Mouse (Mus musculus) right cerebral cortex, postnatal 10 days (tissue): Measurements from ENCODE around the gene BC005624.

ENCODE experiments used
- DNase-seq, 2 experiments: peaks; one replicate each; pipeline ENCODE4 v3.0.0; 2021; ENCODE audit warnings: low spot score in 2 of 2

Gene BC005624

DNA sequence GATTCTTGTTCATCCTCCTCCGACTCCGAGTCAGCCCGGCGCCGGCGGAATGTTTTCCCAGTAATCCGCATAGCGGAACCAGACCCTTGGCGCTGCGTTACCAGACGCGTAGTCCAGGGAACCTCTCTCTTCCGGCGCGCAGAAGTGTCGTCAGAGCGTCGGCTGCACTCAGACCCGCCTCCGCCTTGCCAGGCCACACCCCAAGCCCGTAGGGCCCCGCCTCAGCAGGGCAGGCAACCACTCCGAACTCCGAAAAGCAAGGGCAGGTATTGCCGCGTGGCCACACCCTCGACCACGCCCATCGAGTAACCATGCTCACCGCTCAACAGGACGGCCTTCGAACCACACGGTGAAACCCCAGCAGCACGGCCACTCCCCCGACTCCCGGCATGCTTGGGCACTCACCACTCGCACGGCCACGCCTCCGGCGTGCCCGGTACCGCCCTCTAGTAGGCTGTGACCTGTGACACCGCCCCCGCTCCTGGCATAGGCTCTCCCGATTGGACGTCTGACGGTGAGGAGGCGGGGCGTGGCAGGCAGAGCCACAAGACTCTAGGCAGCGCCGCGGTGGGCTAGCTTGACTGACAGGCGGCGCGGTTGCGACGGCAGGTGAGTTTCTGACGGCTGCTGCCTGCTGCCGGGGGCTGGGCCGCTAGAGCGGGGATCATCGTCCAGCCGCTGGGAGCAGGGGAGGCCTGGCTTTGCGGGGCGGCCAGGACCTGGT is at the start of gene BC005624, which contains the start of gene Usp20:
Gene BC005624 (minus strand): TSS at position 412 of the 724 bp plus-strand sequence.
Gene Usp20 (plus strand): TSS at position 490 of the 724 bp plus-strand sequence.
- peak; percentile 100 for DNase-seq

DNA sequence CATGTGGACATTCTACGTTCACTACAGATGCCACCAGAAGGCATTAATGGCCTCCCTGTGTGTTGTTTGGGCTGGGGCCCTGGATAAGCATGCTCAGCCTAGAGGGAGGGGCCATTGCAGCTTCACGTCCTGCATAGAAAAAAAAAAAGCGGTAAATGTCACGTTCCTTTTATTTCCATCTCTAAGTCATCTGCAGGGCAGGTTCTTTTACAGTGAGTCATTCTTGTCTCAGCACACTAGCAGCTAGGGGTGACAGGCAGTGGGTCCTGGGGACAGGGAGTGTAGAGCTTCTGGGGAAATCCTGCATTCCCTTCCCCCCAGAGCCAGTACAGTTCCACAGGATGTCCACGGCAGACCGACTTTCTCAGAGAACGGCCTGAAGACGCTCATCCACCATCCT is 44.6 kb upstream of the BC005624 start:
- no peak for DNase-seq

DNA sequence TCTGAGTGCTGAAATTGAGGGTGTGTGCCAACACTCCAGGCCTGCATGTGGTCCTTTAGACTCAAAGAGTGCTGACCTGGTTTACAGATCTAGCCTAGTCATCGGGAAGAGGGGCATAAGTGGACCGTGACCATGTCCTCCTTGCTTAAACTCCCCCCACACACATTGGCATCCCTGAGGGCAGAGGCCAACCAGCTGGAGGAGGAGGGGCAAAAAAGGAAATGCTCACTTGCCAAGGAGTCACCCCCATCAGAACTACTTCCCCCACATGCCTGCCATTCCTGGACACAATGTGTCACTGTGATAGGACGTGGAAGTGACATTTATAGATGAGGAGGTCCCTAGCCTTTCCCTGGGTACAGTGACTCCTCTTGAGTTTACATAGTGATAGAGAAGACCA is 43.5 kb upstream of the BC005624 start:
- DNase-seq = no peak

DNA sequence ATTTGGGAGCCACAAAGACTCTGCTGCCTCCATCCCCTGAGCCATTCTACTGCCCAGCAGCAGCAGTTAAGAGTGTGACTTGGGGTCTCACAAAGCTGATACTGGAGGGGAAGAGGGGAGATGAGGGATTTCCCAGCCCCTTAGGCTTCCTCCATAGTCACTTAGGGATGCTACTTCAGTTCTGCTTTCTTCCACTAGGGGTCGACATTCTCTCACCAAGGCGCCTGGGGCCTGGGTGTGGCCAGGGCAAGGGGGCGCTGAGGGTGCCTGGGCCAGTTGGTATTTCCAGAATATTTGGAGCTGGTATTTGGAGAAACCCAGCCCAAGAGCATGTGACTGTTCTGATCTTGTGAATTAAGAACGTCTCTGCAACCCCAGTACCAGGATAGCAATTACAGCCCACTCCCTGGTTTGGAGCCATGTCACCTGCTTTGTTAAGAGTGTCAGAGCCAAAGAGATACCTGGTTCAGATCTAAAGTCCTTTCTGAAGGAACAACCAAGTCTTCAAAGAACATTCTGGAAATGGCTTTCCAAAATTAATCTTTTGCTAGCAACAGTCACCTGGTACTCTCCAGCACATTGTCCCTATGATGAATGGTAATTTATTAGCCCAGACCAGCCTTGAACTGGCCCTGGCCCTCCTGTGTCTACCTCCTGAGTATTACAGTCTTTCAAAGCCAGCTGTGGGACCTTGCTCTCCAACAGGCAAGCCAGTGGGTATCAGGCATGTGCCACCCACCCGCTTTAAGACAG is 42.8 kb upstream of the BC005624 start:
- DNase-seq = peak; percentile 52 to 61

DNA sequence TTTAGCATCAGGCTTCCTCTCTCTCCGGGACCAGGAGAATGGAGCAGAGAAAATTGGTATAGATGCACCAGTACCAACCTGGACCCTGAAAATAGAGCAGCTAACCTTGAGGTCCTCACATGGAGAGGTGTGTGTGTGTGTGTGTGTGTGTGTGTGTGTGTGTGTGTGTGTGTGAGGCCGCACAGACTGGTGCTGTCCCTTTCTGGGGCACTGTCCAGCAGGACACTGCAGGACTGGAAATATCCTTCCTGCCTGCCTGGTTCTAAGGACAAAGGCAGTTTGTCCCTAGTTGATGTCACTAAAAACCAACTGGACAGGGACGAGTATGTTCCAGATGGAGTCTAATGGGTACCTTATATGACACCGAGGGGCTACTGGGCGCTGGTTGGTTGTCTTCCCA is 41.9 kb upstream of the BC005624 start:
- DNase-seq = no peak

DNA sequence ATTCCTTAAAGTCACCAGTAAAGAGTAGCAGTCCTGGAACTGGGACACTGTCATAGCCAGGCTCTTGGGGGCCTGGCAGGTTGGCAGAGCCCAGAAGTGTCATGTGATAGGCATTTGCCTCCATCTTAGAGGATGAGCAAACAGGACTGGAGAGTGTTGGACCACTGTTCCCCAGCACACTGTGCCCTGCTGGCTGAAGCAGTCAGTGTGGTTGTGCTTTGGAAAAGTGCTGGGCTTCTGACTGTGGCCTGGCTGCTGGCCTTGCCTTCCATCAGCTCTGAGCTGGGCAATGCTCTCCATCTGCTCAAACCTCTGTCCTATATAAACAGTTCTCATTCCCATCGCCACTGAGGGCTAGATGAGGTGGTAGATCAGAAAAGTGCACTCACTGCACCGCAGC is 38.2 kb upstream of the BC005624 start:
- no peak for DNase-seq

DNA sequence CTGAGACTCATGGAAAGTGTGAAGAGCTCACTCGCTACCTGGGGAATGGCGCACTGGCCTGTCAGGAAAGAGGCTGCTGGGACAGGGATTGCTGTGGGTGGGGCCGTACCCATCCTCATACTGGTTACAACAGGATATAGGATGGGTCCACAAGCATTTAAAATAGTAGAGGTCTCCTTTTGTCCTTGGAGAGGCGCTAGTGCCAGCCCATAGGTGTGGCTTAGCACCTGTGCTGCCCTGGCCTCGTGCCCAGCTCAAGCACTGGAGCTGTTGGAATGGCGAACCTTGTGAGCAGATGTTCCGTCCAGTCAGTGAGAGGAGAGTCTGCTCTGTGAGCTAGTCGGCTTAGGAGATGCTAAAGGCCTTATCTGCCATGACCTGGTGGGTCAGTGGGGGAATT is 37.0 kb upstream of the BC005624 start:
- no peak for DNase-seq

DNA sequence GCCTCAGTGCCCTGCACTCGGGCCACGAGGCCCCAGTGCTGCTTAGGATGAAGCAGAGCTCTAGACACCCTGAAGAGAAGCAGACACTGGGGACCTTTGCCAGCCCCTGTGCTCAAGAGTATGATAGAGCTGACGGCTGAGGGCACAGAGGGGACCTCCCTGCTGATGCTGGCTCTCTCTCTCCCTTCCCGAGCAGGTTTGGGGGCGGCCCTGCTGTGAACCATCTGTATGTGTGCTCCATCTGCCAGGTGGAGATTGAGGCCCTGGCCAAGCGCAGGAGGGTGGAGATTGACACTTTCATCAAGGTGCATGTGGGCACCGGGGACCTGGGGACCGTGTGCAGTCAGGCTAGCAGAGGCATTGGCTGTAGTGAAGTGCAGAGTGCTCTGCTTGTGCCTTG is 36.5 kb upstream of the BC005624 start:
- DNase-seq = no peak

DNA sequence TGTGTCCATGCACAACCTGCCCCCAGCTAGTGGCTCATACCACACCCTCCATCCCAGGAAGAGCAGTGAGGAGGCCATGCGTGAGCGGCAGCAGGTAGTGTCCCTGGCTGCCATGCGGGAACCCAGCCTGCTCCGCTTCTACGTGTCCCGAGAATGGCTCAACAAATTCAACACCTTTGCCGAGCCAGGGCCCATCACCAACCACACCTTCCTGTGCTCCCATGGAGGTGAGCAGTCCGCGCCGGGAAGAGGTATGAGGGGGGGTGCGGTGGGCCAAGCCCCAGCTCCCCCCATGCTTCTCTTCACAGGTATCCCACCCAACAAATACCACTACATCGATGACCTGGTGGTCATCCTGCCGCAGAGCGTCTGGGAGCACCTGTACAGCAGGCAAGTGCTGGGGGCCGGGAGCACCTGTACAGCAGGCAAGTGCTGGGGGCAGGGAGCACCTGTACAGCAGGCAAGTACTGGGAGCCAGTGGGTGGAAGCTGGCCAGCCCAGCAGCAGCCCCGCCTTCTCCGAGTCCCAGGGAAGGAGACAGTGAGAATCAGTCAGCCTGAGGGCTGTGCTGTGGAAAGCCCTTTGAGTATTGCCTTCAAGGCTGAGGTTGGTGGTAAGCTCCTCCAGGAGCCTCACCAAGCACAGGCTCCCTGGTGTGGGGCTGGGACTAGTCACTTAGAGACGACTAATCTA is 35.8 kb upstream of the BC005624 start:
- no peak for DNase-seq

DNA sequence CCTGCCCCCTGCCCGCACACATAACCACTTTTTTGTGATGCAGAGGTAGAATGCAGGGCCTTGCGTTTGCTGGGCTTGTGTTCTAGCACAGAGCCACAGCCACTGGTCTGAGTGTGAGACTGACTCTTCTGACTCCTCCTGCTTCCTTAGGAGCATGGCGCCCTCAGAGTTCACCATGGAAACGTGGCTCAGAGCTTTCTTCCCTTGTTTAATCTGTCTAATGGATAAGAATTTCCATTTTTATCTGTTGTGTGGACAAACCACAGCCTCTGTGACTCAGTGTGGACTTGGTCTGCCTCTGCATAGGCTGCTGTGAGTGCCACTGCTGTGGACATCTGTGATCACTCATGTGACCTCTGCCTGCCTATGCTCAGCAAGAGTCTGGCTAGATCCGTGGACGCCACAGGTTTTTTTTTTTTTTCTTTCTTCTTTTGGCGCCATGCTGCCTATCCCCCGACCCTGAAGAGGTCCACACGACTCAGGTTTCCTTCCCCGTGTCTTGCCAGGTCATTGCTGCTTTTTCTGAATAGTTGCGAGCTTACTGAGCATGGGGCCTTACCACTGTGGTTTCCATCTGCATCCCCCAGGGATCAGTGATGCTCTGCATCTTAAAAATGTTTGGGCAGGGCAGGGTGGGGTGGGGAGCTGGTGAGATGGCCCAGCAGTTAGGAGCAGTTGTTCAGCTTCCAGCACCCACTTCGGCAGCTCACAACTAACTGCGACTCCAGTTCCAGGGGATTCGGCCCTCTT is 31.5 kb upstream of the BC005624 start:
- DNase-seq = no peak

DNA sequence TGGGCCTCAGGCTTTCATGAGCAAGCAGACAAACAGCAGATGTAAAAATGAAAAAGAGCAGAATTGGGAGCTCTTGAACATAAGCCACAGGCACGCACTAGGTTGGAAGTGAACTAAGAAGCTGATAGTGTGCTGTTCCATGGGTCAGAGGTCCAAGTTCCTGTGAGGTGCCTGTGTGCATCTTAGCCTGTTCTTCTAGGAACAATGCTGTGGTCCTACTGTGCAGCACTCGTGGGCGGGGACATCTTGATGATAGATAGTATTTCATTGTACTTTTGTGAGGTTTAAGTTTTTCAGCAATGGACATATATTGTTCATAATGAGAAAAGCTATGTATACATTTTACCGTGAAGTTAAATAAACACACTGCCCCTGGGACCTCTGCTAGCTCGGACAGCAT is 25.2 kb upstream of the BC005624 start:
- no peak for DNase-seq

DNA sequence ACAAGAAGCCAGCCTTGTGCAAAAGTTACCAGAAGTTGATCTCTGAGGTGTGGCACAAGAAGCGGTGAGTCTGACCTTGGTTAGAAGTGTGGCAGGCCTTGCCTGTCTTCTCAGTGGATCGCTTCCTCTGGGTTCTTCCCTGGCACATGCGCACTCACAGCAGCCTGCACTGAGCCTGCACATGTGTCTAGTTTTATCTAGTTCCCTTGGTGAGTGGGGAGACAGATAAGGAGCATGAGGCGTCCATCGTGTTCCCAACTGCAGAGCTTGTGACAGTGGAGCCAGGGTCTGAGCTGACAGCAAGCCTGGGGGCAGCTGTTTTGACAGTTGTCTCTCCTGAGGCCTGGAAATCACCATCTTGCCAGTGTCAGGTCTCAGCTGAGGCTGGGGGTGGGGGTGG is 24.4 kb upstream of the BC005624 start:
- DNase-seq = no peak

DNA sequence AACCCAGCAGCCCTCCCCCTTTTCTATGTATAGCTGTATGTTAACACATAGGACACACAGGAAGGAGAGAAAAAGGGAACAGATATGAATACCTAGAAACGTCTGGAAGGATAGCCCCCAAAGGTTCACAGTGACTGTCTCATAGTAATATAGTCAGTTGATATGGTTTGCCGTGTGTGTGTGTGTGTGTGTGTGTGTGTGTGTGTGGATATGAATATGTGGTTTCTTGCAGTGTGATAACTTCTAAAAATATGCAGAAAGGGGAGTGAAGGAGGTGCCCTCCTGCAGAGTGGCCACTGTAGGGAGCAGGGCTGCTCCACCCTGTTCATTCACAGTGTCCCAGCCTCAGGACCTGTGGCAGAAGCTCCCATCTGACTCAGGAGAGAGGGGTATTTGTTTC is 23.5 kb upstream of the BC005624 start:
- no peak for DNase-seq

DNA sequence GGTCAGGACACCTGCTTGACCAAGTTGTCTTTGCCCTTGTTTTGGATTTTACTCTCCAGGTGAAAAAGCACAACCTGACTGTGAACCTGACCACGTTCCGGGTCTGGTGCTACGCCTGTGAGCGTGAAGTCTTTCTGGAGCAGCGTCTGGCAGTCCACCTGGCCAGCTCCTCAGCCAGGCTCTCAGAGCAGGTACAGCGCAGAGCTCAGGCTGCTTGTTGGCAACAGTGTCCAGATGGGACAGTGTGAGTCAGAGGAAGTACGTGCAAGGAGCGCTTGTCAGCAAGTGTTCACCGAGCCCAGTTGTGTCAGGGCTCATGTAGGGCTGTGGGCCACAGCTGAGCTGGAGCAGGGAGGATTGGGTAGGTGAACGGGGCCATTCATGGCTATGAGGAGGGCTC is 20.9 kb upstream of the BC005624 start:
- no peak for DNase-seq

DNA sequence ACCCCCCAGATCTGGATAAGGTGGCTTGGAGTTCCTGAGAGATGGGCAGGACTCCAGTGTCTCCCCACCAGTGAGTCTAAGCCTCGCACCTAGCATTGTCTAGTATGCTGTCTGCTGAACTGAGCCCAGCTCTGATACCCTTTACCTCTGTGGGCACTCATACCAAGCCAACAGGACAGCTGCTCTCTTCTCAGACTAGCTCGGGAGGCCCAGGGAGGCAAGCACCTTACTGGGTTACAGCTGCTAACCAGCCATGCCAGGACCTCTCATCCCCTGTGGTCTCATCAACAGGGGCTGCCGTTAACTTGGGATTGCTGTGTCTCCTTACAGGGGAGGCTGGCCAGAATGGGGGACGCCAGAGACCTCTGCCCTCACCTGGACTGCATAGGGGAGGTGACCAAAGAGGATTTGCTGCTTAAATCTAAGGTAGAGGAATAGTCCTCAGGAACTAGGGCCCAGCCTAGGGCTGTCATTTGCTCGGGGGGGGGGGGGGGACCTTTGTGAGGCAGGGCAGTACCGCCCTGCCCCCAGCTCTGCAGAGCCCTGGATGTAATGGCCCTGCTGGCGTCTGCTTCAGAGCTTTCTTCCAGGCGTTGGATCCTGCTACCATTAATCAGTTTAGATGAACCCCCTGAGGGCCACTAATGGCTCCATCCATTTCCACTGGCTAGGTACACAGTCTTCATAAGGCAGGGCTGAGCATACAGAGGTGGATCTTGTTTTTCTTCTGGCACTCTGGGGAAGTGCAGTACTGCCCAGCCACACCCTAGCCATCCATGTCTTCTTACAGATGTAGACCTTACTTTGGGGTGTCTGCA is 16.7 kb upstream of the BC005624 start:
- no peak for DNase-seq

DNA sequence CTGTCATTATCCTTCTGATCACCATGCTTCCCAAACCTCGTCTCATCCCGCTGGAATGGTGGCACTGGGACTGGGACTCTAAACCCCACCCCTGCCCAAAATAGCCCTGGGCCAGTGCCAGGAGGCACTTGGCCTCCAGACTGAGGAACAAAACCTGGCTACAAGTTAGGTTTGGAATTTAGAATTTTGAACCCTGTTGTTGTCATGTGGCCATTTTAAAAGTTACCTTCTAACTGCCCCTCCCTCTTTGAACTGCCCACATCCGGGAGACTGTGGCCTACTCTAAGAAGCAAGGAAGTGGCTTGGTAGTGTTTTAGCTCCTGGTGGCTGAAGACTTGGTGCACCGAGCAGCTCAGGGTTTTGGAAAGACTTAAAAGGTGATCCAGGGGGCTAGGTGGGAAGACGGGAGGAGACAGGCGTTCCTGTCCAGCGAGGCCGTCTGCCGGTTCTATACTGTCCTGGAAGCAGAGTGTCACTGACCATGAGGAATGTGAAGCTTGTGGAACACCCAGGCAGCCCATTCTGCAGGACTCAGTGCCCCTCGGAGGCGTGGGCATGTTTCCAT is 13.5 kb upstream of the BC005624 start:
- DNase-seq = no peak

DNA sequence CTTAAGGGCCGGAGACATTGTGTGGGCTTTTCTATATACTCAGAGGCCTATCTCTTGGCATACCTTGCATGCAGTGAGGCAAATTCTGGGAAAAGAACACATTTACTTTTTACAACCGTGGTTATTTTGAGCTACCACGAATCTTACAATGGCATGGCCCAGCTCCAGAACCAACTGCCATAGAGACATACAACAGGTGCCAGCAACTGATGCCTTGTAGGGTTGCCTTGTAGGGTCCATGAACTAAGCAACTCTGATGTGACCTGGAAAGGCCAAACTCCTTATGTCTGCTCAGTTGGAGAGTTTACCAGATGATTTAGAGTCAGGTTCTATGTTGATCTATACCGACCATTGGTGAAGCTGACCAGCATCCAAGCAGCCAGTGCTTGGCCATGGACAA is 12.9 kb upstream of the BC005624 start:
- no peak for DNase-seq

DNA sequence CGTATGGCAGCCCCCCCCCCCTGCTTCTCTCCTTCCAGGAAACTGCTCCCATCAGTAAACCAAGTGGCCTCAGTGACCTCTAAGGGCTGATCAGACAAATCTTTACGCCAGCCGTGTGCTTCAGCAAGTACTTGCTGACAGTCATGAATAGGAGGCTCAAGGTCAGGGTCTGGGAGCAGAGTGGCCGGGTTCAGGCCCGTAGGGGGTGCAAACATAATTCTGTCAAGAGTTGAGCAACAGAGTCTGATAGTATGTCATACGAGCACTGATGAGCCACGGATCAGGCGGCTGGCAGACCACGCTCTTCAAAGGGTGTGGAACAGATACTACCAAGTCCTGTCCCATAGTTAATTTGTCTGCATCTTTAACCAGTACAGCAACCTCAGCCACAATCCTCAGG is 8.2 kb upstream of the BC005624 start:
- DNase-seq = no peak

DNA sequence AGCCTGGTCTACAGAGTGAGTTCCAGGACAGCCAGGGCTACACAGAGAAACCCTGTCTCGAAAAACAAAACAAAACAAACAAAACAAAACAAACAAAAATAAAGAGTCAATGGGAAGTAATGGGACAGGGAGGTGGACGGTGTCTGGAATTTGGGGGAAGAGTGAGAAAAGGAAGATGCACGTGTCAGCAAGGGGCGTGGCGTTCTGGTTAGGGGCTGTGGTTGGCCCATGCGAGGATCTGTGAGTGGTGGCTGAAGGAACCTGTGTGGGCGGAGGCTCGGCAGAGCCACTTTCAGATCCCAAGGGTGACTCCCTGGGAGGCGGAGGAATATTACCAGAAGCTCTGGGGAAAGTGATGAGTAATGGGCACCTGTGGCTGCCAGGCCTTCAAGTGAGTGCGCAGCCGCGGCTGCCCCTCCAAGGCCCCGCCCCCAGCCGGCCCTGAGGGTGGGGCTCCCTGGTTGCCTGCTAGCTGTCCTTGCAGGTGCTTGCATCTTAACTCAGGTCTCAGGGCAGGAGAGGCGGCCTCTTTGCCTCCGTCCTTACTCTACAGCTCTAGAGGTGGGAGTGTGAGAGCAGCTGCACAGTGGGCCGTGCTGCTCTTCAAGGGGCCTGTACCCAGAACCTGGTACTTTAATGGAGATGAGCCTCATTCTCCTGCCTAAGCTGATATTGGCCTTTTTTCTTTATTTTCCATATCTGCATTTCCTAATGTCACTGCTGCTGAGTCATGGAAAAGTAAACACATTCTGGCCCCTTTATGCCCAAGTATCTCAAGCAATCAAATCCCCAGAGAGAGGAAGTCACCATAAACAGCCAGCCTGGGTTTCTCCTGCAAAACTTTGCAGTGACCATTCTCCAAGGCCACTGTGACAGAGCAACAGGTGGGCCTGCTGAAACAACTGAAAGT is 3.4 kb upstream of the BC005624 start:
- peak in 1 of 2 experiments; percentile 45 for DNase-seq

DNA sequence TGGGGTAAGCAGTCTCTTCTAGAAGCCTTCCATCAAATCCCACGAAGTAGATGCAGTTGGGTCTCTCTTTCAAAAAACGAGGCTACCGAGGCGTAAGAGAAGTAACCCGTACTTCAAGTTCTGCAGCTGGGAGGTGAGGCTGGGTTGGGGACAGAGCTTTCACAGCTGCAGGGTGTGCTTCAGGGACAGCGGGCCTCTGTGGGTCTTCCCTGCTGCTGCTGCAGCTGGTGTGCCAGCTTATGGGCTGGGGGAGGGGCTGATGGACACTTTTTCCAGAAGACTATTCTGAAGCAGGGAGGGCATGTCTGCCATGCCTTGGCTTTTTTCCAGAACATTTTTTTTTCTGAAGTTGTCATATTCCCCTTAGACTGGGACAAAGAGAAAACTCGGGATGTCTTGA is 1.0 kb upstream of the BC005624 start:
- DNase-seq = peak; percentile 49 to 59
